Comparison of ENCODE assay signal across 16 mouse cellular contexts in genomic region chr14:21206472-21206871, GRCm38 (mm10).
"Had no signal": no experiment of that assay in that cellular context is flagged by ENCODE, and none has a peak within 500 bp of the region (broad histone marks: within the 10 kb centered on the region; RNA-seq: fewer than 3 reads in every experiment).

No protein-coding gene starts in this region.

- ATAC-seq: midbrain, embryonic 13.5 days; midbrain, embryonic 15.5 days had no signal

- H3K9me3 ChIP-seq: midbrain, embryonic 10.5 days; midbrain, embryonic 13.5 days; midbrain, embryonic 15.5 days; neural tube, embryonic 13.5 days; neural tube, embryonic 15.5 days; stomach, embryonic 15.5 days had no signal

- H3K4me1 ChIP-seq: midbrain, embryonic 10.5 days; midbrain, embryonic 13.5 days; midbrain, embryonic 15.5 days; neural tube, embryonic 13.5 days; neural tube, embryonic 15.5 days; stomach, embryonic 15.5 days had no signal

- H3K36me3 ChIP-seq: midbrain, embryonic 10.5 days; midbrain, embryonic 13.5 days; midbrain, embryonic 15.5 days; neural tube, embryonic 13.5 days; neural tube, embryonic 15.5 days; stomach, embryonic 15.5 days had no signal

- H3K27ac ChIP-seq: midbrain, embryonic 10.5 days; midbrain, embryonic 13.5 days; midbrain, embryonic 15.5 days; neural tube, embryonic 13.5 days; neural tube, embryonic 15.5 days; stomach, embryonic 15.5 days; stomach, postnatal 0 days had no signal

- H3K27me3 ChIP-seq: midbrain, embryonic 13.5 days; midbrain, embryonic 15.5 days; neural tube, embryonic 13.5 days; neural tube, embryonic 15.5 days; stomach, embryonic 15.5 days had no signal

- DNase-seq: lung, adult 18-20 months; lung, embryonic 14.5 days; lung, postnatal 10 days; lung, postnatal 4 days; right cerebral cortex, postnatal 14 days; thymus, adult 2 months; thymus, postnatal 25 days; thymus, postnatal 4 days had no signal

- H3K9ac ChIP-seq: lung, embryonic 14.5 days; midbrain, embryonic 13.5 days; midbrain, embryonic 15.5 days; neural tube, embryonic 13.5 days; neural tube, embryonic 15.5 days; stomach, embryonic 15.5 days had no signal

- H3K4me3 ChIP-seq: midbrain, embryonic 10.5 days; midbrain, embryonic 13.5 days; midbrain, embryonic 15.5 days; myocyte; neural tube, embryonic 13.5 days; neural tube, embryonic 15.5 days; stomach, embryonic 15.5 days had no signal

- H3K4me2 ChIP-seq: lung, embryonic 14.5 days; midbrain, embryonic 13.5 days; midbrain, embryonic 15.5 days; neural tube, embryonic 13.5 days; neural tube, embryonic 15.5 days; stomach, embryonic 15.5 days had no signal
